Mouse (Mus musculus) myocyte (in vitro differentiated cells): ENCODE results near the gene Timp2.

Source experiments
- E2F4 ChIP-seq: IDR thresholded peaks from one replicate; pipeline ENCODE4 v1.6.1; 2011; ENCODE audit warnings: mild to moderate bottlenecking, control low read depth, moderate library complexity; ENCODE audit not compliant: insufficient read depth
- MAX ChIP-seq: IDR thresholded peaks from one replicate; pipeline ENCODE4 v1.6.1; 2011; ENCODE audit warnings: low read depth, mild to moderate bottlenecking, control low read depth
- POLR2A ChIP-seq: IDR thresholded peaks from one replicate; pipeline ENCODE4 v1.6.1; 2011; ENCODE audit warnings: low read depth, mild to moderate bottlenecking, control low read depth, moderate library complexity; ENCODE audit not compliant: insufficient read length
- USF1 ChIP-seq: IDR thresholded peaks from one replicate; pipeline ENCODE4 v1.6.1; 2011; ENCODE audit warnings: low read depth, mild to moderate bottlenecking, control low read depth, moderate library complexity

- TF ChIP-seq MAX, result no peak
- peak; percentile 72 for TF ChIP-seq USF1
- peak; percentile 66 for TF ChIP-seq POLR2A
- no peak for TF ChIP-seq E2F4
These were observed 7.5 kb upstream of the Timp2 start for GRCm38 (mm10) chr11:118362971-118363518.
